19 mouse cellular contexts compared by ENCODE assay signal in genomic region chr12:120004280-120004679, GRCm38 (mm10). TPM values are rescaled to one million over a fixed set of nuclear protein-coding genes. Genes with fewer than 3 reads are reported as not detected.
"Had no signal": no experiment of that assay in that cellular context is flagged by ENCODE, and none has a peak within 500 bp of the region (broad histone marks: within the 10 kb centered on the region; RNA-seq: fewer than 3 reads in every experiment).

No protein-coding gene starts in this region.

- H3K27me3 ChIP-seq: liver, embryonic 13.5 days had no signal

- H3K9ac ChIP-seq: liver, embryonic 13.5 days had no signal

- H3K36me3 ChIP-seq: liver, embryonic 13.5 days had no signal

- H3K27ac ChIP-seq: layer of hippocampus, adult 2 months; liver, embryonic 13.5 days had no signal

- H3K9me3 ChIP-seq: liver, embryonic 13.5 days had no signal

- DNase-seq: kidney, adult 9 months; kidney, postnatal 25 days; layer of hippocampus, adult 9-11 months; liver, embryonic 13.5 days; lung, adult 2 months; lung, postnatal 14 days; lung, postnatal 4 days; midbrain, embryonic 14.5 days; right cerebral cortex, postnatal 25 days; spleen, adult 18-20 months; thymus, adult 18-20 months; thymus, postnatal 36 days had no signal

- H3K4me3 ChIP-seq: layer of hippocampus, adult 2 months; liver, embryonic 13.5 days had no signal

- H3K4me1 ChIP-seq: liver, embryonic 13.5 days had no signal

- H3K4me2 ChIP-seq: liver, embryonic 13.5 days; midbrain, embryonic 11.5 days had no signal

RNA-seq across cellular contexts. Expression of gene Tmem196, which starts 58.7 kb away (rescaled TPM):
- total RNA-seq: liver, adult 2 months; megakaryocyte progenitor cell, adult 5-6 weeks; megakaryocyte-erythroid progenitor cell, adult 5-6 weeks had no signal
- polyA plus RNA-seq: liver, adult 2 months; liver, embryonic 13.5 days; liver, embryonic 16.5 days; testis, adult 2 months had no signal
